Mouse (Mus musculus) adrenal gland, adult (tissue): ENCODE measurements around the gene Galt.

Experiments used
- DNase-seq, 2 experiments: peaks; one replicate each; pipeline ENCODE4 v3.0.0; 2022 to 2023; ENCODE audit warnings: low spot score in 1 of 2; ENCODE audit not compliant: inconsistent age in 2 of 2

The Galt gene

GRCm38 (mm10) chr4:41754797-41755337 is at the start of gene Galt:
Gene Galt (plus strand): TSS chr4:41755228.
- no peak for DNase-seq

- peak in 1 of 2 experiments; percentile 34 for DNase-seq
These were observed 48.9 kb upstream of the Galt start for GRCm38 (mm10) chr4:41705922-41706754.

DNA sequence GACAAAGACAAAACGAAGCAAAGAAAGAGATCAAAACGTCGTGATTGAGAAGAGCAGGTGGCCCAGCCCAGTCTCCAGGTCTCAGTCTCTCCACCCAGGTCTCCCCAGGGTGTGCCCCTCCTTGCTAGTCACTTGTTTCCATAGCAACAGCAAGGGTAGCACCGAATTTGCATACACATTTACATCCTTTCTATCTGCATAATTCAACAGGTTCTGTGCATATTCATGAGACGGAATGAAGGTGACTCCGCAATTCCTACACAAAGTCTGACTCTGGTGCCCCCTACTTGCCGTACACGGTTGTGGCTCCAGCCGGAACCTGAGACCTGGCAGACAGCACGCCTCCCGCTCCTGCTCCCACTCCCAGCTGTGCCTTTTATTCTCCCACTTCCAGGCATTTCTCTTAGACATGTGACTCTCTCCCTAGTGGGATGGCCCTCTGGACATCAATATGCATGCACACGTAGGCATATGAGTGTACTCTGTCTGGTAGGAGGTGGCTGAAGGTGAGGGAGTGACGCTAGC is 48.0 kb upstream of the Galt start:
- DNase-seq = peak; percentile 64 to 87

DNA sequence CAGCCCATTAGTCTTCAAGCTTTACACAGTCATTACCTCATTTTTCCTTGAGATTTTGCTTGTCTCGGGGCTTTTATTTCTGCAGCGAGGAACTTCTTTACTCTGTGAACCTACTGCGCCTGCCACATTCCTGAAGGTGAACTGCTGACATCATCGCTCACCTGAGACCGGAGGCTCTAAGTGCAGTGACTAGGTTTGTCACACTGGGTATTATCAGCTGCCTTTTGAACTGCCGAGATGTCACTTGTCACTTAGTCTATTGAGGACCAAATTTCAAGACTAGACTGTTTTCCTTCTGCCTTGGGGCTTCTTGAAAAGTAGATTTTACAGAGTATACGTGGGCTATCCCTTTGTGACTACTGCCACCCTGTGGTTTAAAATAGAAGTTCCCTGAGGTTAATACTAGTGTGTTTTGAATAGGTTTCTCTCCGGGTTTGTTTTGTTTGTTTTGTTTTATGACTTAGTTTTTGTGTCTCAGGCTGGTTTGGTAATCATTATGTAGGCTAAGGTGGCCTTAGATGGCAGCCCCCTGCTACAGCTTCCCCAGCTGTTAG is 46.8 kb upstream of the Galt start:
- peak in 1 of 2 experiments; percentile 89 for DNase-seq

DNA sequence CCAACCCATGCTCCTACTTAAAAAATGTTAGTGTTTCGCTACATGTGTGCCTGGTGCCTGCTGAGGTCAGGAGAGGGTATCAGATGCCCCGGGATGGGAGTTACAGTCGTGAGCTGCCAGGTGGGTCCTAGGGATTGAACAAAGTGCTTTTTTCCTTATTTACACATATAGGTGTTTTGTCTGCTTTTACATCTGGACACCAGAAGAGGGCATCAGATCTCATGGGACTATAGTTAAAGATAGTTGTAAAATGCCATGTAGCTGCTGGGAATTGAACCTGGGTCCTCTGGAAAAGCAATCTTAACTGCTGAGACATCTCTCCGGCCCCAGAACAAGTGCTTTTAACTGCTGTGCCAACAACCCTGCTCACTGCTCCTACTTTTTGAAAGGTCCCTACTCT is 44.8 kb upstream of the Galt start:
- no peak for DNase-seq

- DNase-seq = no peak
These were observed 43.2 kb upstream of the Galt start for GRCm38 (mm10) chr4:41711705-41712375.

DNA sequence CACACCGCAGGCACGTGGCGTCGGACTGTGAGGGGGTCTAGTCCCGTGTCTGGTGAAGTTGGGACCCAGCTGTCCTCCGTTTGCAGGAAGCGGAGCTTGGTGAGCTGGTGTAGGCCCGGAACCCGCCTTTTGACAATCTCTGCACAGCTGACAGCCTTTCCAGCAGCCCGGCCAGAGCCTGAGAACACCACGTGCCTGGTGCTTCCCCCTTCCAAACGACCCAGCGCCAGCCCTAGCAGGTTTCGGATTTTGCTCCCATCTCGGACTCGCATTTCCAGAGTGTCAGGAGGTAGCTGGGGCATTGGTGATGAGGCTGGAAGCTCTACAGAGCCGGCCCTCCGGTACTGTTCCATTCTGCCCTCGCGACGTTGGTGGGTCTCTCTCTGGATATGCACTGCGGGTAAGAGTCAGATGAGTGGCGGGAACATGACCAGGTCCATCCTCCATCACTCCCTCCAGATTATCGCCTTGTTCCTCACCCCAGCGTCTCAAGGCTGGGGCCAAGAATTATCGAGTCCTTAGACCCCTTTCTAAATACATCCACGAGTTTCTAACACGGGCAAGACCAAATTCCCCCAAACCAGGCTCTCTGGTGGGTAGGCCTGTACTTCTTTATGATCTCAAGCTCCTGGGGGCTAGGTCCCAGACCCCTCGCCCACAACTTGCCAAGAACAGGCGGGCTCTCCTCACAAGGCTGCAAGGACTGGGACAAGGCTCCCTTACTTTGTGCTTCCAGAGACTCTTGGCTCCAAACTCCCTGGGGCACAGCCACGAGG is 42.4 kb upstream of the Galt start:
- DNase-seq = no peak

GRCm38 (mm10) chr4:41713197-41714067 is 41.6 kb upstream of the Galt start, which contains the start of gene Rpp25l:
Gene Rpp25l (minus strand): TSS chr4:41713534.
- DNase-seq = peak; percentile 87 to 97

- DNase-seq = peak; percentile 58 to 86
These were observed 40.8 kb upstream of the Galt start for GRCm38 (mm10) chr4:41714276-41714675.

GRCm38 (mm10) chr4:41715082-41715481 is 39.9 kb upstream of the Galt start:
- DNase-seq = peak in 1 of 2 experiments; percentile 44

- peak in 1 of 2 experiments; percentile 83 for DNase-seq
These were observed 39.4 kb upstream of the Galt start for GRCm38 (mm10) chr4:41715596-41715995.

GRCm38 (mm10) chr4:41716834-41717233 is 38.2 kb upstream of the Galt start:
- DNase-seq = no peak

- DNase-seq = peak; percentile 91 to 96
These were observed 32.1 kb upstream of the Galt start, which contains the start of gene Dctn3 for GRCm38 (mm10) chr4:41722918-41723351. Gene Dctn3 (minus strand): TSS chr4:41723170.

GRCm38 (mm10) chr4:41726826-41727621 is 28.0 kb upstream of the Galt start:
- DNase-seq = no peak

DNA sequence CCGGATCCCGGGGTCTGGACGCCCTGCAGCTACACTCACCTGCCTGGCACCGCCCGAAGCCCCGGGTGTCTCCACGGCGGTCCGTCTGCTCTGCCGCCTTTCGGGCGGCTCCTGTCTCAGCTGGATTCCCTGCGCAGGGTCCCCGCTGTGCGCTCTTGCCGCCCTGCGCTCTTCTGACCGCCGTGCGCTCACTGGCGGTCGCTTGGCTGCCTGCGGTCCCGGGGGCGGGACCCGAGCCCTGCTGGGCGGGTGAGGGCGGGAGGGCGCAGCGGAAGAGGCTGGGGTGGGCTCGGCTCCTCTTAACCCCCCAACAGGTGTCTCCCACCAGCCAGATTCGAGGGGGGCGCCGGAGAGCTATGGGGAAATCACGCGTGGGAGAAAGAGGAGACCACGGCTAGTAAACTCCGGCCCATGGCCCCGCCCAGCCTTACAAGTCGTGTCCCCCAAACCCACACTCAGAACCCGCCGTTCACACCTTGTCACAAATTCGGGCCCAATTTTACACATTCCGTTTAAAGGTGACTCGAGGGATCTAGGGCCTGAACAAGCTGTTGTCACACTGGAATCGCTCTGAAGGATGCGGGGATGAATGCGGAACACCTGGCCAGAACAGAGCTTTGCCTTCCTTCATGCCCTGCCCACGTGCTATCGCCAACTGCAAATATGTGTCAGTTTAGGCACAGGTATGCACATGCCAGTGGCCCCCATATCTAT is 23.8 kb upstream of the Galt start, which contains the start of gene Arid3c:
Arid3c (minus strand) TSS at position 91 of the 714 bp plus-strand sequence.
- no peak for DNase-seq

- peak; percentile 77 to 90 for DNase-seq
These were observed 17.3 kb upstream of the Galt start for GRCm38 (mm10) chr4:41737602-41738255.

DNA sequence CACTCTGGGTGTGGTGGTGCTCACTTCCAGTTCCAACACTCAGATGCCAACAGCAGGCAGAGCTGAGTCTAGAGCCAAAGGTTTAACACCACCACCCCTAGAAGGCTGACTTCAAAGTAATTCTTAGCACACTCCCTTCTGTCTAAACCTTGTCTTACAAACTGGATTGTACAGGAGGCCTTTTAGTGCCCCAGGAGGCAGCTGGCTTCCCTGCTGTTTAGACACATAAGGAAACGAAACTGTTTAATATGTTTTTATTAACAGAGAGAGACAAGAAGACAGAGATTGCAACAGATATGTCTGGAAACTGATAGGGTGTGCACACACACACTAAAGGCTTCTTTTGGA is 16.8 kb upstream of the Galt start:
- peak in 1 of 2 experiments; percentile 63 for DNase-seq
